Mouse (Mus musculus) midbrain, embryonic 13.5 days (tissue): ENCODE results near the gene Irf8. TPM values are rescaled to one million over a fixed set of nuclear protein-coding genes. Genes with fewer than 3 reads are reported as not detected.

Experiments
- ATAC-seq: fragments of 200-750 bp; cut with Nextera tagmentation; 2 replicates; pipeline ENCODE4 v1.8.0; 2017; ENCODE audit warnings: mild to moderate bottlenecking, moderate TSS enrichment, moderate library complexity
- H3K27ac ChIP-seq: fragments of 300-500 bp; sonication (generic); 2 replicates; pipeline ENCODE4 v1.5.1; 2015; ENCODE audit warnings: inconsistent platforms, mild to moderate bottlenecking, moderate library complexity
- H3K27me3 ChIP-seq: fragments of 300-500 bp; sonication (generic); 2 replicates; pipeline ENCODE4 v1.6.1; 2015; ENCODE audit warnings: mild to moderate bottlenecking, inconsistent platforms
- H3K36me3 ChIP-seq: fragments of 300-500 bp; sonication (generic); 2 replicates; pipeline ENCODE4 v1.6.1; 2015; ENCODE audit warnings: mild to moderate bottlenecking, inconsistent platforms
- H3K4me1 ChIP-seq: fragments of 300-500 bp; sonication (generic); replicated peaks from 2 replicates; pipeline ENCODE4 v1.6.1; 2015; ENCODE audit warnings: inconsistent platforms
- H3K4me2 ChIP-seq: fragments of 300-500 bp; sonication (generic); replicated peaks from 2 replicates; pipeline ENCODE4 v1.6.1; 2015; ENCODE audit warnings: moderate library complexity, mild to moderate bottlenecking, inconsistent platforms
- H3K4me3 ChIP-seq: fragments of 300-500 bp; sonication (generic); replicated peaks from 2 replicates; pipeline ENCODE4 v1.5.1; 2015; ENCODE audit warnings: mild to moderate bottlenecking, inconsistent platforms
- H3K9ac ChIP-seq: fragments of 300-500 bp; sonication (generic); replicated peaks from 2 replicates; pipeline ENCODE4 v1.6.1; 2015; ENCODE audit warnings: mild to moderate bottlenecking, inconsistent platforms
- H3K9me3 ChIP-seq: fragments of 300-500 bp; sonication (generic); 2 replicates; pipeline ENCODE4 v1.6.1; 2016; ENCODE audit warnings: mild to moderate bottlenecking, inconsistent platforms
- WGBS: fragments of 180-500 bp; shearing (Covaris S2); methylation state at CpG from one replicate; pipeline ENCODE4 v1.1.7; 2015; 5-methylcytosine and 5-hydroxymethylcytosine counted together
- polyA plus RNA-seq: library from polyadenylated mRNA; unstranded; fragments of >200 nt; fragmentation: Nextera tagmentation; extraction: Ambion mirVana; gene quantifications from 2 replicates; pipeline ENCODE4 v1.2.1, GENCODE M21; 2015

The Irf8 gene
- polyA plus RNA-seq, 1 experiment from 2014 or later, result 3.9 TPM

GRCm38 (mm10) chr8:120755306-120756297 lies 19.4 kb downstream of the Irf8 start:
- H3K9me3 ChIP-seq, result no peaks in the 10 kb centered on the region
- H3K4me1 ChIP-seq, result 0 out of 2 replicates have a peak, but pooled peaks cover 3% of the 10 kb centered on the region
- H3K27ac ChIP-seq, result no peak overlapping the region
- H3K27me3 ChIP-seq, result no peaks in the 10 kb centered on the region
- H3K9ac ChIP-seq, result no peak overlapping the region
- ATAC-seq, result no peak
- WGBS, result 56% methylated on average over 19 of the region's 19 CpGs
- H3K4me2 ChIP-seq, result no peak overlapping the region
- no peaks in the 10 kb centered on the region for H3K36me3 ChIP-seq
- H3K4me3 ChIP-seq, result no peak overlapping the region

DNA sequence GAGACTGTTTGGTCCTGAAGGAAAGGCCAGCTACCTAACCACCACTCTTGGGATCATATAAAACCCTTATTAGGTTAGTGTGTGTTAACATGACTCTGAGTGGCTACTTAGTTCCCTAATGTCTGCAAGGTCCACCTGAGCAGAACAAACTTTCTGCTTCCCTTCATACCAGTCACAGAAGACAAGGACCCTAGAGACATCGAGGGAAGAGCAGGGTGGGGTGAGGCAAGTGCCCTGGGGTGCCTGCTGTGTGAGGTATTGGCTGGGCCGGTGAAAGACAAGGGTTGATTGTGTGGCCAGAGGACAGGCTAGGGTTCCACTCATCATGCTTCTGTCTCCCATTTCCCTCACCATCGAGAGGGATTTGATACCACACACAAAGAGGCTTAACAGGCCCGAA lies 21.8 kb downstream of the Irf8 start:
- ATAC-seq, result no peak
- H3K4me2 ChIP-seq, result no peak overlapping the region

GRCm38 (mm10) chr8:120759847-120760246 lies 23.7 kb downstream of the Irf8 start:
- Histone ChIP-seq H3K9me3 (no peaks in the 10 kb centered on the region), H3K4me3 (no peak overlapping the region), H3K36me3 (no peaks in the 10 kb centered on the region), H3K4me2 (no peak overlapping the region), H3K9ac (no peak overlapping the region), H3K4me1 (0 out of 2 replicates have a peak, but pooled peaks cover 3% of the 10 kb centered on the region), H3K27ac (no peak overlapping the region), H3K27me3 (no peaks in the 10 kb centered on the region)
- 86% methylated on average over 6 of the region's 6 CpGs for WGBS
- ATAC-seq, result no peak

More for the DNA sequence above, 21.8 kb downstream of the Irf8 start:
- H3K27me3 ChIP-seq, result no peaks in the 10 kb centered on the region
- H3K36me3 ChIP-seq, result no peaks in the 10 kb centered on the region
- no peak overlapping the region for H3K27ac ChIP-seq
- no peaks in the 10 kb centered on the region for H3K9me3 ChIP-seq
- 0 out of 2 replicates have a peak, but pooled peaks cover 3% of the 10 kb centered on the region for H3K4me1 ChIP-seq
- no peak overlapping the region for H3K4me3 ChIP-seq
- WGBS, result 50% methylated on average over 4 of the region's 4 CpGs
- H3K9ac ChIP-seq, result no peak overlapping the region

DNA sequence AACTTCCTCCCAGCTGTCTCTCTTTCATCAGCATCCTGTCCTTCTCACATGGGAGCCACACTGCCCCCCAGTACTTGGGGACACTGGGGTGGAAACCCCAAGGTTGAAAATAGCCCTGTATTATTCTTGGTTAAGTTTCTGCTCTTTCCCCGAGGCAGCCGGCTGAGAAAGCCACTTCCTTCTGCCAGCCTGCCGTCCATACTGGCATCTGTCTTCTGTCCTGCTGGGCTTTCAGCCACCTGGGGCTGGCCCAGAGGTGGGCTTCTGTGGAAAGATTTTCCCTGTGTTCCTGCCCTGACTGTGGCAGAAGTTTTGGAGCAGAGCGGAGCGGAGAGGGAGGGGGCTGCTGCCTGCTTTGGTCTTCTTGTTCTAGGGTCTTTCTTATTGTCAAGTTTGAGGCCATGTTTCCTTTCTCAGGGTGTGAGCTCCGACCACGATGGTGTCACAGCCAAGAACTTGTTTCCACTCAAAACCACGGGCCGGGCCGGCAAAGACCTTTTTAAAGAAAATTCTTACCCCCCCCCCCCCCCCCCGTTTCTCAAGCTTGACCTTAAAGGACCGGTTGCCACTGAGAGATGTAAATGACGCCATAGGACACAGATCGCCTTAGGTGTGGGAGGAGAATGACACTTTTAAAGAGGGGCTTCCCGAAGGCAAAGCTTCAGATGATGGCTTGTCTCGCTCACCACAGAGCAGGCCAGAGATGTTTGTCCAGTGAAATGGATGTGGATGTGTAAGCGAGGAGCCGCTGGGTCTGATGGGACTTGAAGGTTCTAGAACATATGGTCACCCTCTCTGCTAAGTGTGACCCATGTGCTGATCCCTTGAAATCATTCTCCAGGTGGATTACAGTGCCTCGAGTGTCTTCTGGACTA lies 24.4 kb downstream of the Irf8 start:
- no peak for ATAC-seq
- Histone ChIP-seq H3K27ac (no peak overlapping the region), H3K9ac (no peak overlapping the region), H3K9me3 (no peaks in the 10 kb centered on the region), H3K27me3 (no peaks in the 10 kb centered on the region), H3K4me1 (0 out of 2 replicates have a peak, but pooled peaks cover 3% of the 10 kb centered on the region), H3K4me2 (no peak overlapping the region), H3K4me3 (no peak overlapping the region), H3K36me3 (no peaks in the 10 kb centered on the region)
- 89% methylated on average over 19 of the region's 19 CpGs for WGBS

GRCm38 (mm10) chr8:120763267-120763666 lies 27.1 kb downstream of the Irf8 start:
- Histone ChIP-seq H3K36me3 (no peaks in the 10 kb centered on the region), H3K27ac (no peak overlapping the region), H3K9me3 (no peaks in the 10 kb centered on the region), H3K4me3 (no peak overlapping the region), H3K27me3 (no peaks in the 10 kb centered on the region), H3K4me1 (no peaks in the 10 kb centered on the region), H3K9ac (no peak overlapping the region), H3K4me2 (no peak overlapping the region)
- no peak for ATAC-seq
- WGBS, result 84% methylated on average over 5 of the region's 5 CpGs

DNA sequence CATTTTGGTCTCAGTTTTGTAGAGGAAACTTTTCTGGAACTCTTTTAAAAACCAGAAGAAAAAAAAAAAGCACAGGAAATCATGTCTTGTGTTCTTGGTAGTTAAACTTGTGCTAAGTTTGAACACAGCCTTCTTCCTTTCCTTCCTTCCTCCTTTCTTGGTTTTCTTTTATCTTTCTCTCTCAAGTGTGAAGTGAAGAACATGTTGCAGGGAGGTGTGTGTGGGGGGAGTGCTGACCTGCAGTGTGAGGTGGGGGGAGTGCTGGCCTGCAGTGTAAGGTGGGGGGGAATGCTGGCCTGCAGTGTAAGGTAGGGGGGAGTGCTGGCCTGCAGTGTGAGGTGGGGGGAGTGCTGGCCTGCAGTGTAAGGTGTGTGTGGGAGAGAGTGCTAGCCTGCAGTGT lies 28.5 kb downstream of the Irf8 start:
- ATAC-seq, result no peak

GRCm38 (mm10) chr8:120766622-120767021 lies 30.5 kb downstream of the Irf8 start:
- H3K9ac ChIP-seq, result no peak overlapping the region
- no peaks in the 10 kb centered on the region for H3K9me3 ChIP-seq
- no peak for ATAC-seq
- no peak overlapping the region for H3K4me3 ChIP-seq
- H3K4me2 ChIP-seq, result no peak overlapping the region
- no peak overlapping the region for H3K27ac ChIP-seq
- H3K36me3 ChIP-seq, result no peaks in the 10 kb centered on the region
- H3K27me3 ChIP-seq, result no peaks in the 10 kb centered on the region
- H3K4me1 ChIP-seq, result no peaks in the 10 kb centered on the region
- WGBS, result 20% methylated on average over 3 of the region's 3 CpGs

More for the DNA sequence above, 28.5 kb downstream of the Irf8 start:
- Histone ChIP-seq H3K27ac (no peak overlapping the region), H3K27me3 (no peaks in the 10 kb centered on the region), H3K4me2 (no peak overlapping the region), H3K4me1 (no peaks in the 10 kb centered on the region), H3K4me3 (no peak overlapping the region), H3K9me3 (no peaks in the 10 kb centered on the region), H3K36me3 (no peaks in the 10 kb centered on the region), H3K9ac (no peak overlapping the region)

GRCm38 (mm10) chr8:120768454-120769218 lies 32.5 kb downstream of the Irf8 start:
- no peak overlapping the region for H3K27ac ChIP-seq
- WGBS, result 83% methylated on average over 12 of the region's 12 CpGs
- H3K4me2 ChIP-seq, result no peak overlapping the region
- no peak overlapping the region for H3K9ac ChIP-seq
- H3K36me3 ChIP-seq, result no peaks in the 10 kb centered on the region
- no peaks in the 10 kb centered on the region for H3K9me3 ChIP-seq
- ATAC-seq, result no peak
- no peaks in the 10 kb centered on the region for H3K4me1 ChIP-seq
- no peaks in the 10 kb centered on the region for H3K27me3 ChIP-seq
- H3K4me3 ChIP-seq, result no peak overlapping the region

- peaks cover 7% of the 10 kb centered on the region; the same call in 1 of the 2 replicates for H3K27me3 ChIP-seq
- no peaks in the 10 kb centered on the region for H3K4me1 ChIP-seq
- no peak overlapping the region for H3K4me2 ChIP-seq
- no peaks in the 10 kb centered on the region for H3K36me3 ChIP-seq
- WGBS, result 95% methylated on average over 10 of the region's 10 CpGs
- H3K4me3 ChIP-seq, result no peak overlapping the region
- H3K9me3 ChIP-seq, result no peaks in the 10 kb centered on the region
- no peak for ATAC-seq
- no peak overlapping the region for H3K27ac ChIP-seq
- no peak overlapping the region for H3K9ac ChIP-seq
These were observed 41.0 kb downstream of the Irf8 start for GRCm38 (mm10) chr8:120777184-120777583.

DNA sequence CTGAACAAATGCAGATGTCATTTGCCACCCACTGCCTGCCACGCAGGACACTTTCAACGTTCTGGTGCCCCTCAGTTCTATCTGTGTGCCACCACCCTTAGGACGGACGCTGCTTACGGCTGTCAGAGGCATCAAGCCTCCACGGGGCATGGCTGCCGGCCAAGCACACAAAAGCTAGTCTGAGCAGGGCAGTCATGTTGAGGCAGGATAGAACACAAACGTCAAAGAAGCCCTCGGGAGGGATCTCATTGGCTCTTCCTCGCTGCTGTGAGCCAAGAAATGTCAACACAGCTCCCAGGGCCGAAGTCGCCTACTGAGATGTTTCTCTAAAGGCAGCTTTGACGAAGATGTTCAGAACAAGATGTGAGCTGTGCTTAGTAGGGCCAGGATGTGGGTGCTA lies 41.6 kb downstream of the Irf8 start:
- Histone ChIP-seq H3K4me1 (no peaks in the 10 kb centered on the region), H3K27ac (no peak overlapping the region), H3K9ac (no peak overlapping the region), H3K9me3 (no peaks in the 10 kb centered on the region), H3K36me3 (no peaks in the 10 kb centered on the region), H3K4me2 (no peak overlapping the region), H3K27me3 (peaks cover 10% of the 10 kb centered on the region; the same call in 1 of the 2 replicates), H3K4me3 (no peak overlapping the region)
- 49% methylated on average over 13 of the region's 13 CpGs for WGBS
- ATAC-seq, result no peak

DNA sequence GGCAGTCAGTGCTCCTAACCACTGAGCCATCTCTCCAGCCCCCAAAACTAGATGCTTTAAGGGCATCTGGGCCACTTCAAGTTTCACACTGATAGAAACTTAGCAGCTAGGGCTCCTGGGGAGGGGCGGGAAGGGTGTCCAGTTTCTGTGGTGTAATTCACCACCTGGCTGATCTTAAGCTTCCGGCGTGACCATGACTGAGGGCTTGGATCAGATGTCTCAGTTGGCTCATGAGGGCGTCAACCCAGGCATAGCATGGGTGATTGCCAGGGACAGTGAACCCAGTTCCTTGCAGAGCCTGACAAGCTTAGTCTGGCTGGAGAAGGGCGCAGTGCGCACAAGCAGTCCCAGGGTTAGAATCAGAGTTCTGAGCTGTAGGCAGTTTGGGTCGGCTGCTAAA lies 42.9 kb downstream of the Irf8 start:
- no peak overlapping the region for H3K27ac ChIP-seq
- no peak overlapping the region for H3K4me2 ChIP-seq
- no peaks in the 10 kb centered on the region for H3K9me3 ChIP-seq
- no peaks in the 10 kb centered on the region for H3K36me3 ChIP-seq
- no peak for ATAC-seq
- peaks cover 10% of the 10 kb centered on the region; the same call in 1 of the 2 replicates for H3K27me3 ChIP-seq
- no peaks in the 10 kb centered on the region for H3K4me1 ChIP-seq
- H3K9ac ChIP-seq, result no peak overlapping the region
- H3K4me3 ChIP-seq, result no peak overlapping the region
- WGBS, result 96% methylated on average over 7 of the region's 7 CpGs
